Mouse (Mus musculus) erythroblast, embryonic 14.5 days (primary cell): ENCODE measurements around the gene Frs3. TPM values are rescaled to one million over a fixed set of nuclear protein-coding genes. Genes with fewer than 3 reads are reported as not detected.

Source experiments
- H3K27me3 ChIP-seq: 2 replicates; pipeline ENCODE4 v1.6.1; 2012; ENCODE audit warnings: inconsistent platforms; ENCODE audit not compliant: control insufficient read depth
- H3K36me3 ChIP-seq: 2 replicates; pipeline ENCODE4 v1.6.1; 2012; ENCODE audit warnings: mild to moderate bottlenecking, inconsistent platforms; ENCODE audit not compliant: control insufficient read depth
- H3K4me1 ChIP-seq: 2 replicates; pipeline ENCODE4 v1.6.1; 2012; ENCODE audit warnings: inconsistent platforms; ENCODE audit not compliant: control insufficient read depth
- H3K4me3 ChIP-seq: replicated peaks from 2 replicates; pipeline ENCODE3; 2012; ENCODE audit warnings: moderate library complexity, mild to moderate bottlenecking, inconsistent platforms
- H3K9me3 ChIP-seq: 2 replicates; pipeline ENCODE4 v1.6.1; 2012; ENCODE audit warnings: low read length, inconsistent platforms, mixed read lengths; ENCODE audit not compliant: control insufficient read depth
- GATA1 ChIP-seq: IDR thresholded peaks from 2 replicates; pipeline ENCODE4 v1.6.1; 2012; ENCODE audit warnings: low read length, inconsistent platforms, mixed read lengths
- TAL1 ChIP-seq: IDR thresholded peaks from 3 replicates; pipeline ENCODE4 v1.6.1; 2012; ENCODE audit warnings: low read length, inconsistent platforms, mixed read lengths
- polyA plus RNA-seq: library from polyadenylated mRNA; stranded (reverse); fragments of >175 nt; gene quantifications from 2 replicates; pipeline ENCODE4 v1.2.3, GENCODE M21; 2012

The Frs3 gene
- polyA plus RNA-seq, 1 experiment: 0.08 TPM

- Histone ChIP-seq H3K9me3 (no peaks in the 10 kb centered on the region), H3K36me3 (peaks cover 41% of the 10 kb centered on the region), H3K4me3 (peak overlapping the region; percentile 83), H3K4me1 (peaks cover 51% of the 10 kb centered on the region), H3K27me3 (peaks cover 14% of the 10 kb centered on the region)
- TF ChIP-seq TAL1: no peak
- TF ChIP-seq GATA1: no peak
Observed at GRCm38 (mm10) chr17:47687409-47688343, 1.2 kb upstream of the Frs3 start.

DNA sequence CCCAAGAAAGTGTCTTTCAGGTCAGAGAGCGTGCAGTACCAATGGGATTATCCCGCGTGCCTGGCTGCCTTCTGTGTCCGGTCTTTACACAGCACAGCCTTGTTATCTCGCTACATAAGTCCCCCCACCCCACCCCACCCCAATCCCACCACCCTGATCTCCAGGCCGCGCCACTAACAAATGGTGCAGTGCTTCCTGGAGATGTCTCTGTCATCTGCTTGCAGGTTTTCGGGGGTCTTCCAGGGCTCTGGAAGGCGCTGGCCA lies 554 bp upstream of the Frs3 start, which contains the start of gene Tomm6:
Gene Tomm6 (minus strand): TSS at position 43 of the 264 bp plus-strand sequence.
- Histone ChIP-seq H3K9me3 (no peaks in the 10 kb centered on the region), H3K36me3 (peaks cover 35% of the 10 kb centered on the region), H3K4me3 (peak within 1 kb of the TSS; percentile 83), H3K4me1 (peaks cover 45% of the 10 kb centered on the region), H3K27me3 (peaks cover 18% of the 10 kb centered on the region)
- TF ChIP-seq TAL1 (no peak), GATA1 (no peak)

DNA sequence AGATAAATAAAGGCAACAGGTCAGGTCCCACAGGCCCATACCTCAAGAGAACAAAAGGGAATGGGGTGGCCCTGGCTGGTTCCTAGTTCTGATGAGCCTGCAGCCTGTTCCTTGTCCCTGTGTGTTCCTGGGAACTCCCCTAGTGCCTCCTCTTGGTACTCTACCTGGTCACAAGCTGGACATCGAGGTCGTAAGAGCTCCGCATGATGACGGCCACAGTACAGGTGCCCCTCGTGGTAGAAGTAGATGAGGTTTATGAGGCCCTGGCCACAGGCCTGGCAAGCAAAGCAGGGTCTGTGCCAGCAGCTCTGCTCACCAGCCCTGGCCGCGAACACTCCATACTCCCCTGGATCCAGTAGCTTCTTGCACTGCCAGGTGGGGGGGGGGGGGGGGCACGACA lies 1.1 kb downstream of the Frs3 start:
- no peak overlapping the region for H3K4me3 ChIP-seq
- peaks cover 19% of the 10 kb centered on the region for H3K36me3 ChIP-seq
- peaks cover 56% of the 10 kb centered on the region for H3K4me1 ChIP-seq
- no peak for TF ChIP-seq TAL1
- TF ChIP-seq GATA1: no peak
- peaks cover 33% of the 10 kb centered on the region for H3K27me3 ChIP-seq
- no peaks in the 10 kb centered on the region for H3K9me3 ChIP-seq

GRCm38 (mm10) chr17:47691650-47692049 lies 2.8 kb downstream of the Frs3 start:
- TF ChIP-seq TAL1 (no peak), GATA1 (no peak)
- H3K4me3 ChIP-seq: no peak overlapping the region
- H3K4me1 ChIP-seq: peaks cover 59% of the 10 kb centered on the region
- peaks cover 3% of the 10 kb centered on the region; the same call in 1 of the 2 replicates for H3K36me3 ChIP-seq
- no peaks in the 10 kb centered on the region for H3K9me3 ChIP-seq
- peaks cover 51% of the 10 kb centered on the region for H3K27me3 ChIP-seq

DNA sequence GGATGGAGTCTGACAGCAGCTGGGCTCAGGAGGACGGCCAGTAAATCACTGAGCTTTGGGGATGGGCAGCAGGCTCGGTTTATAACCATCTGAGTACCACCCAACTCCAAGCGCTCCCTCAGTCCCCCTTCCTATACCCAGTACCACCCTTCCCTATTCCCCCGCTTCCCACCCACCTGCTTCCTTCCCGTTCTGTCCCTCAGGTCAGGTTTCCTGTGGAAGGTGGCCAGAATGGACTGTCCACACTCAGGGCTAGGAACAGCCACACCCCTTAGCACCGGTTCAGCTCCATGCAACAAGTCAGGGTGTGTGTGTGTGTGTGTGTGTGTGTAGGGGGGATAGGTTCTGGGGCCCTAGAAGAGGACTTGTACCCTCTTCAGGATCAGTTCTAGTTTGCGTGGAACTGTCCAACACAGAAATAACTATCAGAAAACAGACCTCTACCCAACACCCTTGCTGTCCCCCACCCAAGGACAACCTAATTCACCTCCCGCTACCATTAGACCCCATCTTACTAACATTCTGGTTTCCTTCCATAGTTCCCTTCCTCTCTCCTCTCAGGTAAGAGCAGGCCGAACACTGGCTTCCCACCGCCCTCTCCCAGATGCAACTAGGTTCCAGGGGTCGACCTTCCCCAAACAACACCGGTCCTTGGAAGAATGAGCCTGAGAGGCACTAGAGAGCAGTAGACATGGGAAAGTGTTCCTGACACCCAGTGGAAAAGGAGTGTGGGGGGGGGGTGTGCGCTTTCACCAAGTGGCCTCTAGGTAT lies 5.0 kb downstream of the Frs3 start:
- H3K9me3 ChIP-seq: no peaks in the 10 kb centered on the region
- peaks cover 65% of the 10 kb centered on the region for H3K27me3 ChIP-seq
- H3K36me3 ChIP-seq: no peaks in the 10 kb centered on the region
- peak overlapping the region; percentile 63 for H3K4me3 ChIP-seq
- TF ChIP-seq GATA1: no peak
- TF ChIP-seq TAL1: no peak
- peaks cover 38% of the 10 kb centered on the region for H3K4me1 ChIP-seq

- Histone ChIP-seq H3K4me3 (peak within 1 kb of the TSS; percentile 63), H3K27me3 (peaks cover 62% of the 10 kb centered on the region), H3K9me3 (no peaks in the 10 kb centered on the region), H3K4me1 (peaks cover 34% of the 10 kb centered on the region), H3K36me3 (no peaks in the 10 kb centered on the region)
- TF ChIP-seq GATA1 (no peak), TAL1 (no peak)
Observed at GRCm38 (mm10) chr17:47694442-47694502, 5.4 kb downstream of the Frs3 start, which contains the start of gene Gm21981. Gm21981 (minus strand) TSS chr17:47694455.

DNA sequence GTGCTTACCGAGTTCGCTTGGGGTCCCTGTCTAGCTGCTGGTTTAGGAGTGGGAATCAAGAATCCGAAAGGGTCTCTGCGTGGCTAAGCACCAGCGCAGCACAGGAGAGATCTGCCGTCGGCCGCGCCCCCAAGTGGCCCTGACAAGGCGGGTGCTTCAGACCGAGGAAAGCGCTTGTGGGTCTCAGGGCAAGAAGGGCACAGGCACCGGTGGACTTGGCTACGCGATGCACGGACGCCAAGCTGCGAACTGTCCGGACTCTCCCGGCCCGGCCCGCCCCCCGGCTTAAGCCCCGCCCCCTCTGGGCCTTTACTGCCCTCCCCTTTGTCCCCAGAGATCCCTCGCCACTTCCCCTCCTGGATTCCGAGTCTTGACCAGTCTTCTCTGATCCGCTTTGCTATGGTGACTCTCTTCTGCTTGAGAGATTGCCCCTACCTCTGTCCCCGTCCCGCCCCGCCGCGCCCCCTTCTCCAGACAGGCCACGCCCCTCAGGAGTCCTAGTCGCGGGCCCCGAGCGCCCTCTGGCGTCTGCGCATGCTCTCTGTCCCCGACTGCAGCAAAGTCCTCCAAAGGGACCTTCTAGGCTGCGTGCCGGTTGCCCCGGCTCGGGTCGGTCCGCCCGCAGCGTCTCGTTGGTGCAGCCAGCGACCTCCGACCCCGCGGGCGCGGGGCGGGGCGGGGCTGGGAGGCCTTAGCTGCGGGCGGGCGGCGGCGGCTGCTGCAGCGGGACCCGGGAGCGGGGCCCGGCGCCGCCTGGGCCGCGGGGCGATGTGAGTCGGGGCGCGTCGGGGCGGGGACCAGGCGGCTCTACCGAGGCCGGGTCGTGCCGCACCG lies 5.9 kb downstream of the Frs3 start, which contains the start of gene Prickle4:
Gene Prickle4 (minus strand): TSS at position 234 of the 834 bp plus-strand sequence.
- no peak for TF ChIP-seq TAL1
- no peak for TF ChIP-seq GATA1
- Histone ChIP-seq H3K4me1 (peaks cover 29% of the 10 kb centered on the region), H3K9me3 (no peaks in the 10 kb centered on the region), H3K27me3 (peaks cover 61% of the 10 kb centered on the region), H3K4me3 (peak within 1 kb of the TSS; percentile 63), H3K36me3 (no peaks in the 10 kb centered on the region; the same call in 1 of the 2 replicates)

- Histone ChIP-seq H3K4me3 (peak overlapping the region; percentile 63), H3K4me1 (peaks cover 27% of the 10 kb centered on the region), H3K36me3 (no peaks in the 10 kb centered on the region; the same call in 1 of the 2 replicates), H3K27me3 (peaks cover 60% of the 10 kb centered on the region), H3K9me3 (no peaks in the 10 kb centered on the region)
- TF ChIP-seq GATA1 (no peak), TAL1 (no peak)
Observed at GRCm38 (mm10) chr17:47695337-47695710, 6.5 kb downstream of the Frs3 start.

GRCm38 (mm10) chr17:47698156-47698555 lies 9.3 kb downstream of the Frs3 start:
- no peaks in the 10 kb centered on the region for H3K9me3 ChIP-seq
- peaks cover 10% of the 10 kb centered on the region; the same call in 1 of the 2 replicates for H3K36me3 ChIP-seq
- peaks cover 75% of the 10 kb centered on the region for H3K27me3 ChIP-seq
- TF ChIP-seq GATA1 (no peak), TAL1 (no peak)
- peaks cover 23% of the 10 kb centered on the region for H3K4me1 ChIP-seq
- H3K4me3 ChIP-seq: no peak overlapping the region
